Mouse (Mus musculus) layer of hippocampus, postnatal 36 days (tissue): ENCODE measurements around the gene Vrtn. TPM values are rescaled to one million over a fixed set of nuclear protein-coding genes. Genes with fewer than 3 reads are reported as not detected.

ENCODE experiments used
- DNase-seq, 2 experiments: peaks; one replicate each; pipeline ENCODE4 v3.0.0; 2022
- total RNA-seq, 2 experiments: library from RNA; stranded (reverse); gene quantifications; 2 replicates each; pipeline ENCODE4 v1.2.3; 2021

The Vrtn gene
- total RNA-seq, 2 experiments from 2014 or later = not detected

GRCm38 (mm10) chr12:84689051-84689450 is 48.2 kb downstream of the Vrtn start:
- no peak for DNase-seq

GRCm38 (mm10) chr12:84691347-84691746 is 50.5 kb downstream of the Vrtn start:
- no peak for DNase-seq

GRCm38 (mm10) chr12:84692141-84692540 is 51.3 kb downstream of the Vrtn start:
- no peak for DNase-seq

GRCm38 (mm10) chr12:84698319-84699081 is 57.7 kb downstream of the Vrtn start, which contains the start of gene Syndig1l:
Gene Syndig1l (minus strand): TSS chr12:84698831.
- DNase-seq = peak; percentile 49 to 52

Other genes starting within 250 kb of the Vrtn start
- 10 to 100 TPM; 22.9 to 25.2 TPM for gene Entpd5, start 232.0 kb upstream of the Vrtn start, total RNA-seq
- gene Bbof1, start 231.9 kb upstream of the Vrtn start, total RNA-seq = 10 to 100 TPM; 12.4 to 12.5 TPM
- 10 to 100 TPM; 13.9 to 14.9 TPM for gene Rnf113a2, start 223.8 kb upstream of the Vrtn start, total RNA-seq
- gene Aldh6a1, start 190.0 kb upstream of the Vrtn start, total RNA-seq = 10 to 100 TPM; 45.7 to 45.8 TPM
- 10 to 100 TPM; 22.6 to 24.1 TPM for gene Lin52, start 189.6 kb upstream of the Vrtn start, total RNA-seq
- under 1 TPM in 1 of 2 experiments, not detected in 1; 0.12 TPM for gene Vsx2, start 71.3 kb upstream of the Vrtn start, total RNA-seq
- gene Abcd4, start 23.6 kb upstream of the Vrtn start, total RNA-seq = 10 to 100 TPM; 12.6 to 15.2 TPM
- 1 to 10 TPM; 6.4 to 8.6 TPM for gene Syndig1l, start 57.8 kb downstream of the Vrtn start, total RNA-seq
- gene Npc2, start 132.1 kb downstream of the Vrtn start, total RNA-seq = 10 to 100 TPM; 27.4 to 28.6 TPM
- gene Isca2, start 132.2 kb downstream of the Vrtn start, total RNA-seq = 10 to 100 TPM; 54.7 to 58.6 TPM
- gene Ltbp2, start 235.5 kb downstream of the Vrtn start, total RNA-seq = under 1 TPM; 0.40 to 0.55 TPM